Mouse (Mus musculus) left cerebral cortex, adult 18-20 months (tissue): ENCODE data around the gene Rhoj. TPM values are rescaled to one million over a fixed set of nuclear protein-coding genes. Genes with fewer than 3 reads are reported as not detected.
"Not testable (repeated sequence)": the region's sequence is repeated elsewhere in the genome, so short reads cannot be mapped to it uniquely, and the experiment has no call there.

Experiments
- DNase-seq, 2 experiments: peaks; one replicate each; pipeline ENCODE4 v3.0.0; 2021 to 2022; ENCODE audit warnings: low spot score in 2 of 2, mixed read lengths in 1 of 2
- total RNA-seq, 2 experiments: library from RNA; stranded (reverse); gene quantifications; 2 replicates each; pipeline ENCODE4 v1.2.3; 2021

Gene Rhoj
- total RNA-seq, 2 experiments from 2014 or later = 3.3 to 3.7 TPM

DNA sequence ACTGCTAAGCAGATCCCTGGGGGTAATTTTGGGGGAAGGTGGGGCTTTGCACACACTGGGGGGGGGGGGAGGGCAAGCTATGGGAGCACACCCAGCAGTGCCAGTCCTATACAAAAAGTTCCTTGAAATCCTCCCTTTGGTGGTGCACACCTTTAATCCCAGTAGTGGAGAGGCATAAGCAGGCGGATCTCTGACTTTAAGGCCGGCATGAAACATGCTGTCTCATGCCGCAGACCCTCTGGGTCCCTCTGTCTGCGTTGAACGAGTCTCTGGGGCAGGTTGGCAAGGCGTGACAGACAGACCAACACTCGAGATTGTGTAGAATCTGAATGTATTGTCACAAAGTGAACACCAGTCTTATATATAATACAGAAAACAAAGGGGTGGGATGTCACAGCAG is 40.4 kb downstream of the Rhoj start:
- no peak for DNase-seq

- DNase-seq = not testable (repeated sequence)
These were observed 41.4 kb downstream of the Rhoj start for GRCm38 (mm10) chr12:75349537-75349936.

- no peak for DNase-seq
These were observed 42.6 kb downstream of the Rhoj start for GRCm38 (mm10) chr12:75350750-75351149.

GRCm38 (mm10) chr12:75351846-75352245 is 43.7 kb downstream of the Rhoj start:
- DNase-seq = no peak

DNA sequence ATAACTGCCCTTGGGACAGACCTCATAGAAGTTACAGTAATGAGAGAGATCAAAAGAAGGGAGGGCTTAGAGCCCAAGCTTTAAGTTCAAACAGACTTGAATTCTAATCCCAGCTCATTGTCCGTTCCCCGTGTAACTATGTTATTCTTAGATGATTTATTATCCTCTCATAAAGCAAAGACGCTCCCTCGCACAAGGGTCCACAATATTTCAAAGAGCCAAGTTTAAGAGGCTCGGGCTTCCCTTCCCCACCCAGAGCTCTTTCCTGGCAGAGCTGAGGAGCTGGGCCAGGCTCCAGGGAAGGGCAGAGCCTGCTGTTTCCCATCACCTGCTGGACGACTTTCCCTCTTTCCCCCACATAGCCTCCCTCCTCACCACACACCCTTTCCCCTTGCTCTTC is 44.3 kb downstream of the Rhoj start:
- no peak for DNase-seq

DNA sequence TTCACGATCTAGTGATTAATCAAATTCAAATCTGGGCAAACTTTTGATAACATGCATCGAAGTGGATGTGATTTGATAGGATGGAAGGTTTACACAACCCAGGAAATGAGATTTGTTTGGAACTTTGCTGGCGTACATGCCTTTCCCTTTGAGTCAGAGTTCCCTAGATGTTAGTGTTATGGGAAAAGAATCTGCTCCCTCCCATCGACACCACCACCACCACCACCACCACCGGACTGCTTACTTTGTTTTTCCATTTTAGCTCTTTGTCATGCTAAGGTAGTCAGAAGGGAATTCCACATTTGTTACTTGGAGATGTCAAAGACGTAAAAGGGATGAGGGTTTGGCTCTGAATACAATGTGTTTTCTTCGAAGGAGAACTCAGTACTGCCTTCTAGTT is 46.2 kb downstream of the Rhoj start:
- no peak for DNase-seq

GRCm38 (mm10) chr12:75357781-75358180 is 49.7 kb downstream of the Rhoj start:
- DNase-seq = no peak

DNA sequence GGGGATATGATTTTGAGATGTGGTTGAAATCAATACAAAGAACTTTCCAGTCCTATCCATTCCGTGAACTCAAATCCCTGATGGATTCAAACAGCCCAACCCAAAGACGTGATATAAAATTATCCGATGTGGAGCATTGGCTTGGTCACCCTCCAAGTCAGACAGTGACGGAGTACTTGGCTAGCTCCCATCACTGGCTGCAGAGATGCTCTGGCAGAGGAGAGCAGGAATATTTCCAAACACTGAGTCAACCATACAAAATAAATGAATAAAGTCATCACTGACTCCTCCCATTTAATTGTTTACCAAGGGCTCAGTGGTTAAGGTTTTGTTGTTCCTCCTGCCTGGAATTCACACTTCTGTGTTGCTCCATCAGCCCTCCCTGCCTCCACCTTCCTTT is 50.6 kb downstream of the Rhoj start:
- DNase-seq = peak in 1 of 2 experiments; percentile 27

DNA sequence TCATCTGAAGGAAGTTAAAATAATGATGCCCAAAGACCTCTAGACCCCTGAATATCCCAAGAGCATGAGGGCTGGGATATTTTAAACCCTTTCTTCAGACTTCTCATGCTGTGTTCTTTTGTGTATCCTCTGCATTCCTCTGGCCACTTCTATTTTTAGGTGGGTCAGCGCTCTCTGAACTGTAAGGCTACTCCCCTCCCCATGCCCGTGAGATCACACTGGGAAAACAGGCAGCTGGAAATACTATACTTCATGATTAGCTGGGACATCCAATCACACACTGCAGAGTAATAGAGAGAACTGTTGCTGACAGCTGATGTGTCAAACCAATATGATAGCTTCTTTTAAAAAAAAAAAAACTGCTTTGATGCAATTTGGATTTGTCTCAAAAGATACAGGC is 51.4 kb downstream of the Rhoj start:
- no peak for DNase-seq

- DNase-seq = no peak
These were observed 51.9 kb downstream of the Rhoj start for GRCm38 (mm10) chr12:75359921-75360482.

- no peak for DNase-seq
These were observed 54.3 kb downstream of the Rhoj start for GRCm38 (mm10) chr12:75362456-75362855.

GRCm38 (mm10) chr12:75364416-75364815 is 56.3 kb downstream of the Rhoj start:
- DNase-seq = no peak

DNA sequence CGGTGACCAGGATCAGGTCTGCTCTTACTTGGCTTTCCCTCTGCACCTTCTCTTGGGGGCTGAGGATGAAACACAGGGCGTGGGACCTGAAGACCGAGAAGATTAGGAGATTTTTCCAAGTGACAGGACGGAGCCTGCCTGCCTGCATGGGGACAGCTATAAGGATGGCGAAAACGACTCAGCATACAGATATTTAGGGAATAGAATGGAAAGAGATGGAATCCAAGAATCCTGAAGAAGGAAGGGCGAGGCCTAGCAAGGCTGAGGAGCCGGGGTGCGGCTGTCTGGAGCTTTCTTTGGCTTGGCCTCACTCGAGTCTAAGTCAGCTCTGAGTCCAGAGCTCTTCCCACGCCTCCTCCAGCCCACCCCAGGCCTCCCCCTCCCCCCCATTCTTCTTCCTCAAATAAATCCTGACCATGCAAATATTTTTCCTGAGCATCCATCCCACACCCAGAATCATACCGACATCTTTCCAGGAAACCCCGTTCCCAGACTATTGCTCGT is 57.6 kb downstream of the Rhoj start:
- no peak for DNase-seq

- no peak for DNase-seq
These were observed 59.2 kb downstream of the Rhoj start for GRCm38 (mm10) chr12:75367371-75367770.

- no peak for DNase-seq
These were observed 60.4 kb downstream of the Rhoj start for GRCm38 (mm10) chr12:75368527-75368926.

- DNase-seq = no peak
These were observed 61.3 kb downstream of the Rhoj start for GRCm38 (mm10) chr12:75369418-75369851.

DNA sequence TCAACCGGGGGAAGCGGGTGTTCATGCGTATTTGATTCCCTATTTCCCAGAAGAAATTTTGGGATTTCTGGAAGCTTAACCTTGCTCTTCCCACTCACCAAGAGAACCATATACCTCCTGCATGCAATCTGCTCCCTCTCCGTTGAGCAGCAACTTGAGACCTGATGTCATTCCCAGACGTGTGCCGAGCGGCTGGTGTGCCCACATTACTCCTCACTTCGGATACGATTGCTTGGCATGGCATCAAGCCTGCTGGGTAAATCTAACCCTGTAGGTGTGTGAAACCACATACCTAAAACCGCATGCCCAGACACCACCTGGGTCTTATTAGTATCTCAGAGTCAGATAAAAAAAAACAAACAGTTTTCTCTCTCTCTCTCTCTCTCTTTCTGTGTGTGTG is 66.3 kb downstream of the Rhoj start:
- DNase-seq = peak; percentile 19 to 29

- DNase-seq = no peak
These were observed 66.9 kb downstream of the Rhoj start for GRCm38 (mm10) chr12:75375060-75375459.

- DNase-seq = no peak
These were observed 68.0 kb downstream of the Rhoj start for GRCm38 (mm10) chr12:75376126-75376525.

DNA sequence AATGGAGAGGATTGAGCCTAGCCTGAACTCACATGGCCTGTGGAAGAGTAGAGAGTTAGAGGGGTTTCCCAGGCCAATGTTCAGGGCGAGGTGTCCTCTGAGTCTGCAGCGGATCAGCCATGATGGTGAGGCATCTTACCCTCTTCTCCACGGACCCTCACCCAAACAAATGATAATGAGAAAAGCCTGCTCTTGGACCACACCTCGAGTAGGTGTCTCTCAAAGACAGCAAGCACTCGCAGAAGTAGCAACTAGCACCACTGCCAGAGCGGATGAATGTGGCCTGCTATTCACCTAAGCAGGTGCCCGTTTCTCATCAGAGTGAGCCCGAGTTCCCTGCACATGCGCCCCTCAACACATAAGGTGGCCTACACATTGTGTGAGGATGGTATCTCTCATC is 78.6 kb downstream of the Rhoj start:
- DNase-seq = no peak

- no peak for DNase-seq
These were observed 79.0 kb downstream of the Rhoj start for GRCm38 (mm10) chr12:75387156-75387555.

- DNase-seq = no peak
These were observed 79.7 kb downstream of the Rhoj start for GRCm38 (mm10) chr12:75387846-75388245.

DNA sequence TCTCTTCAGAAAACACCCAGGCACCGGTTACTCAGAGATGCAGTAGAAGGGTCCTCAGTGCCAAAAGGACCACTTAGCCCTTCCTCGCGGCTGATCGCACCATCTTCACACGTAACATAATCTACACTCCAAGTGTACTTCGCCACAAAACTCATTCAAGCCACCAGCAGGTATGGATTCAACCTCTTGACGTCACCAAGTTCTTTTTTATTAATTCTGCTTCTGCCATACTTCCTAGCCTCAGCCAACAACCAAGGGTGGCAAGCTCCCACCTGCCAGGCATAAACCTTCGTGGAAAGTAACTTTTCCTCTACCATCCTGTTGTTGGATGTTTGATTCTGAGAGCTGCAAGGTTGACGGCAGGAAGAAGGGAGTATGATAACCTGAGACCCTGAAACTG is 80.4 kb downstream of the Rhoj start:
- DNase-seq = no peak
